Mouse (Mus musculus) lung, adult 2 months (tissue): ENCODE data around the gene Aurka.

Experiments used
- CTCF ChIP-seq: fragments of 200-500 bp; IDR thresholded peaks from 2 replicates; pipeline ENCODE4 v1.5.1; 2011; ENCODE audit warnings: mild to moderate bottlenecking, low read length, control low read depth; ENCODE audit not compliant: insufficient read depth
- POLR2A ChIP-seq: fragments of 200-500 bp; IDR thresholded peaks from 2 replicates; pipeline ENCODE4 v1.6.1; 2011; ENCODE audit warnings: low read depth, mild to moderate bottlenecking, control low read depth, low read length, borderline replicate concordance; ENCODE audit errors: extremely low read depth

DNA sequence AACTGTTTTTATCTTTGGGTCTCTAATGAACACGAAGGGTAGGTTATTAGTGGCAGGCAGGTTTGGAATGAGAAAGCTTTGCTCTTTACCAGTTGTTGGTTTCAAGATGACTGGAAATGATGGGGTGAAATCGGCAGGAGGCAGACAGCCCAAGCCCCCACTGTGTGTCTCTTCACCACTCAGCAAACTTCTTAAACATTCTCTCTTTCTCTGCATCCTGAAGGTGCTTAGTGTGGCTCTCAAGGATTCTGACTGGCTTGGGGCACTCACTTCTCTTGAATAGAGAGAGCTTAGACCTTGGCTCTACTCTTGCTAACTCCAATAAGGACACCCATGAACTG, 23.7 kb upstream of the Aurka start:
- TF ChIP-seq POLR2A: no peak
- TF ChIP-seq CTCF: no peak
